Mouse (Mus musculus) ES-Bruce4 (cell line): ENCODE measurements around the gene Pepd. TPM values are rescaled to one million over a fixed set of nuclear protein-coding genes. Genes with fewer than 3 reads are reported as not detected.
A peak's percentile ranks its signal among the peaks of the same experiment; 100 is the strongest.

ENCODE experiments used
- H3K27ac ChIP-seq: 2 replicates; pipeline ENCODE4 v1.5.1; 2012; ENCODE audit warnings: low read length, inconsistent platforms; ENCODE audit not compliant: insufficient read depth
- H3K27me3 ChIP-seq: 2 replicates; pipeline ENCODE4 v1.6.1; 2012; ENCODE audit warnings: mild to moderate bottlenecking, low read length, inconsistent platforms; ENCODE audit not compliant: control insufficient read depth, poor library complexity, insufficient read depth, severe bottlenecking
- H3K36me3 ChIP-seq: 2 replicates; pipeline ENCODE4 v1.6.1; 2012; ENCODE audit warnings: inconsistent platforms, mild to moderate bottlenecking, low read length, moderate library complexity; ENCODE audit not compliant: control insufficient read depth, poor library complexity, insufficient read depth, severe bottlenecking
- H3K4me1 ChIP-seq: one replicate; pipeline ENCODE4 v1.8.1; 2011; ENCODE audit warnings: low read length; ENCODE audit not compliant: control insufficient read depth, insufficient read depth
- H3K4me3 ChIP-seq: 2 replicates; pipeline ENCODE4 v1.5.1; 2011; ENCODE audit warnings: low read depth, mild to moderate bottlenecking, low read length
- H3K9ac ChIP-seq: 2 replicates; pipeline ENCODE4 v1.6.1; 2012; ENCODE audit warnings: low read depth, mild to moderate bottlenecking, inconsistent platforms; ENCODE audit not compliant: poor library complexity, severe bottlenecking
- H3K9me3 ChIP-seq: replicated peaks from 2 replicates; pipeline ENCODE4 v1.6.1; 2012; ENCODE audit warnings: mild to moderate bottlenecking, low read length, inconsistent platforms; ENCODE audit not compliant: control insufficient read depth, poor library complexity, insufficient read depth, severe bottlenecking
- CTCF ChIP-seq: IDR thresholded peaks from one replicate; pipeline ENCODE4 v1.8.1; 2011; ENCODE audit warnings: low read depth, low read length
- EP300 ChIP-seq: IDR thresholded peaks from 2 replicates; pipeline ENCODE4 v1.6.1; 2011; ENCODE audit warnings: low read depth, low read length; ENCODE audit not compliant: insufficient read depth
- POLR2A ChIP-seq: IDR thresholded peaks from one replicate; pipeline ENCODE4 v1.8.1; 2011; ENCODE audit warnings: low read length; ENCODE audit not compliant: insufficient read depth
- polyA plus RNA-seq: library from polyadenylated mRNA; stranded (reverse); fragments of >200 nt; gene quantifications from 2 replicates; pipeline ENCODE4 v1.2.4, GENCODE M21; 2011; ENCODE audit warnings: low read depth; ENCODE audit not compliant: missing spikeins, insufficient read depth, insufficient read length

The Pepd gene
- polyA plus RNA-seq, 1 experiment = 17.7 TPM

GRCm38 (mm10) chr7:35000839-35001238, 88.7 kb downstream of the Pepd start:
- TF ChIP-seq CTCF (peak; percentile 89), POLR2A (no peak)
- no peak overlapping the region for H3K27ac ChIP-seq
- H3K4me1 ChIP-seq = no peaks in the 10 kb centered on the region
- no peak overlapping the region for H3K4me3 ChIP-seq
- H3K9me3 ChIP-seq = no peaks in the 10 kb centered on the region
- no peak overlapping the region for H3K9ac ChIP-seq
- no peaks in the 10 kb centered on the region for H3K36me3 ChIP-seq
- H3K27me3 ChIP-seq = no peaks in the 10 kb centered on the region

DNA sequence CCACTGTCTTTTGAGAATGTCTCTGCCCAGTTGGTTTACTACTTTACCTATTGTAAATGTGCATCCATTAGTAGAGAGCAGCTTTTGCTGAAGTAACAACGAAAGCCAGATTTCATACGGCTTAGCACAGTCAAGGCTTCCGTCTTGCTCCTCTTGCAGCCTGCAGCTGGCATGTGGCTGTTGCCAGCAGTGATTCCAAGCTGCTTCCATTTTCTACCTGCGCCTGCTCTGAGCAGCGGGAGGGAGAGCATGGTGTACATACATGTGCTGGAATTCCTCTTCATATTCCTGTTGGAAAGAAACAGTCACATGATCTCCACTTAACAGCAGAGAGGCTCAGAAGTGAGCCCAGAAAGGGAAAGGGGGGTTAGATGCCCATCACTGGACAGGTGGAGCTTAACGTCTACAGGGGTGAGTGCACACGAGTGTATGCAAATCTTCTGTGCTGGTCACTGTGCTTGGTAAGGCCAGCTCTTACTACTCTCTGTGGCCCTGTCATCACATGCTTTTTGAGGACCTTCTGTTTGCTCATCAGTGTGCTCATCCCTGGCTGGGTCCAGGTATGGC, 91.1 kb downstream of the Pepd start:
- Histone ChIP-seq H3K4me1 (no peaks in the 10 kb centered on the region), H3K9me3 (no peaks in the 10 kb centered on the region), H3K27ac (no peak overlapping the region), H3K9ac (no peak overlapping the region), H3K27me3 (no peaks in the 10 kb centered on the region), H3K4me3 (no peak overlapping the region), H3K36me3 (no peaks in the 10 kb centered on the region)
- TF ChIP-seq CTCF (no peak), EP300 (no peak), POLR2A (no peak)

- Histone ChIP-seq H3K27ac (no peak overlapping the region), H3K9ac (no peak overlapping the region), H3K27me3 (no peaks in the 10 kb centered on the region), H3K4me3 (no peak overlapping the region), H3K36me3 (no peaks in the 10 kb centered on the region), H3K4me1 (no peaks in the 10 kb centered on the region), H3K9me3 (no peaks in the 10 kb centered on the region)
- TF ChIP-seq CTCF = no peak
- TF ChIP-seq EP300 = no peak
- TF ChIP-seq POLR2A = no peak
Observed at GRCm38 (mm10) chr7:35006661-35007060, 94.5 kb downstream of the Pepd start.

GRCm38 (mm10) chr7:35013228-35013627, 101.0 kb downstream of the Pepd start:
- TF ChIP-seq POLR2A (no peak), EP300 (no peak), CTCF (no peak)
- H3K9ac ChIP-seq = no peak overlapping the region

DNA sequence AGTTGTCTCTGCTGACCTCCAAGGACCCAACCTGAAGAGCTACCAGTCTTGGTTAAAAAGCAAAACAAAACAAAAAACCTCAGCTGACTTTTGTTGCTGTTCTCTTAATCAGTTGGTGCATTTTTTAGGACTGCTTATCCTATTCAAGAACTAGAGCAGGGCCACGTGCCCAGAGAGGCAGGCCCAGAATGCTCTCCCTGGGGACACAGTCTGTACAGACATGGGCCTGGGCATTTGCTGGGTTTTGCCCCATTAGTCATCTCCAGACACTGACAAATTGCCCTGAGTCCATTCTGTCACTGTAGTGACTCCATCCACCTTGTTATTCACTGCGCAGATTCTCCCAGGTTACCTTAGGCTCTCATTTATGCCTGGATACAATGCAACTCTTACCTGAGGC, 103.1 kb downstream of the Pepd start:
- no peak overlapping the region for H3K9ac ChIP-seq
- no peaks in the 10 kb centered on the region for H3K36me3 ChIP-seq
- TF ChIP-seq CTCF (no peak), POLR2A (no peak), EP300 (no peak)

More at GRCm38 (mm10) chr7:35013228-35013627, 101.0 kb downstream of the Pepd start:
- Histone ChIP-seq H3K4me3 (no peak overlapping the region), H3K36me3 (no peaks in the 10 kb centered on the region), H3K27ac (no peak overlapping the region), H3K27me3 (no peaks in the 10 kb centered on the region), H3K4me1 (no peaks in the 10 kb centered on the region), H3K9me3 (no peaks in the 10 kb centered on the region)

GRCm38 (mm10) chr7:35021365-35021764, 109.2 kb downstream of the Pepd start:
- no peaks in the 10 kb centered on the region for H3K36me3 ChIP-seq
- H3K27me3 ChIP-seq = no peaks in the 10 kb centered on the region
- H3K9ac ChIP-seq = no peak overlapping the region
- H3K4me3 ChIP-seq = no peak overlapping the region
- TF ChIP-seq POLR2A (no peak), CTCF (no peak), EP300 (no peak)
- no peaks in the 10 kb centered on the region for H3K9me3 ChIP-seq
- H3K4me1 ChIP-seq = no peaks in the 10 kb centered on the region
- no peak overlapping the region for H3K27ac ChIP-seq

More for the DNA sequence above, 103.1 kb downstream of the Pepd start:
- H3K27me3 ChIP-seq = no peaks in the 10 kb centered on the region
- H3K4me1 ChIP-seq = no peaks in the 10 kb centered on the region
- no peak overlapping the region for H3K27ac ChIP-seq
- H3K9me3 ChIP-seq = no peaks in the 10 kb centered on the region
- no peak overlapping the region for H3K4me3 ChIP-seq
